Mouse (Mus musculus) kidney, adult 9 months (tissue): ENCODE measurements at regions not wholly inside any gene's neighbourhood (a gene's known extent, or its start where the extent isn't known, plus 50 kb on each side); places are given as distances from the start of the nearest gene placed in this dataset.
"Not testable (repeated sequence)": the region's sequence is repeated elsewhere in the genome, so short reads cannot be mapped to it uniquely, and the experiment has no call there.

Experiments
- DNase-seq: peaks from one replicate; pipeline ENCODE4 v3.0.0; 2022

DNA sequence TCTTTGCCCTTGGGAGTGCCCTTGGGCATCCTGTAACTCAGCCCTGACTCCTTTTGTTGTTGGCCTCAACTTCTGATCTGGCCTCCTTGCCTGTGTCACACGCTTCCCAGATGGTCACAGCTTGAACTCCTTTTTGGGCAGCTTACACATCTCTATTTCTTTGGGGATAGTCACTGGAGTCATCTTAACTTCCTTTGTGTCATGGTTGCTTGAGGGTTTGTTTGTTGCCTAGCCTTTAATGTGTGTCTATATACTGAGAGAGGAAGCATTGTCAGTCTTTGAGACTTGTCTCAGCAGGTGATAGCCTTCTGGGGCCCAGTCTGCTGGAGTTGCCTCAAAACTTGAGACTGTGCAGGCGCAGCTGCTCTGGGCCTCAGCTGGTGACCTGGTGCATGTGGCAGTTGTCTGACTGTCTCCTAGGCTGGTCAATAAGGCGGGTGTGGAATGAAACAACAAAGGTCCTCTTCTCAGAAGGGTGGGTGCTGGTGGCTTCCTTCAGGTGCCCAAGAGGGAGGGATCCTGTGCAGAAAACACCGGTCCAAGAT lies 157.5 kb downstream of the Tpra1 start:
- DNase-seq, result no peak

DNA sequence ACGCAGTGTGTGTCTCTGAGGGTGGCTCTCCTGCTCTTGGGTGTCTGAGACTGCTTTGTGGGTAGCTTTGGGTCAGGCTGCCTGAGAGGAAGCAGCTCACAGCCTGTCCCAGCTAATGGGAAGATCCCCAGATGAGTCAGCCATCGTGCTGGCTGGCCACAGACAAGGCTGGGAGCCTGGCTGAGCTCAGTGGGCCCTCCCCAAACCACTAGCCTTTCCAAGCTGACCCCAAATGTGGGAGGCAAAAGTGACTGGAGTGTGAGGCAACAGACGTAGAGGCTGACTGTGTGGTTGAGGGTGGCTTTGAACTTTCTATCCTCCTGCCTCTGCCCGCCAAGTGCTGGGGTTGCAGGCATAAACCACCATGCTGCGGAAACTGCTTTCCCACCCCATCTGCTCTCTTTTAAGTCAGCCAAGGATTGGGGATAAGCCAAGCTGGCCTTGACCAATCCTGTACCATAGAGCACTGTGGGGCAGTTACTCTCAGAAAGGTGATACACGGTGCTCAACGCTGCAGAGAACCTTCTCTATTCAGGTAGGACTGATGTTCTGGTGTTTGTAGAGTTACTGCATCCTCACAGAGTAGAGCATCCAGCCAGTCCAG lies 163.0 kb downstream of the Tpra1 start:
- DNase-seq, result no peak

DNA sequence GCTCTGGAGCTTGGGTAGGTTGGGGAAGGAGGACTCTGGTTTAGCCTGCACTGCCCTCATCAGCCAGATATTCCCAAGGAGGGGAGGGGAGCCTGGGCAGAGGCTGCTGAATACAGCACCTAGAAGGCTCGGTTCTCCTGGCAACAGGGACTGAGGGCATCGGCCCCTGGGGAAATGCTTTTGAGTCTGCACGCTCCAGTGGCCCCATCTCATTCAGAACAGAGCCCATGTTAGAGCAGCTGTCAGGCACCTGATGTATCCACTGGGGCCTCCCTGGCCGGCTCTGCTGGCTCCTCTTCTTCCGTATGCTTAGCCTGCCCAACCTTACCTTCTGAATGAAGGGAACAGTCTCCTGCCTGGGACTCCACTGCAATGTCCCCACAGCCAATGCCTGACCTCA lies 164.5 kb downstream of the Tpra1 start:
- no peak for DNase-seq

DNA sequence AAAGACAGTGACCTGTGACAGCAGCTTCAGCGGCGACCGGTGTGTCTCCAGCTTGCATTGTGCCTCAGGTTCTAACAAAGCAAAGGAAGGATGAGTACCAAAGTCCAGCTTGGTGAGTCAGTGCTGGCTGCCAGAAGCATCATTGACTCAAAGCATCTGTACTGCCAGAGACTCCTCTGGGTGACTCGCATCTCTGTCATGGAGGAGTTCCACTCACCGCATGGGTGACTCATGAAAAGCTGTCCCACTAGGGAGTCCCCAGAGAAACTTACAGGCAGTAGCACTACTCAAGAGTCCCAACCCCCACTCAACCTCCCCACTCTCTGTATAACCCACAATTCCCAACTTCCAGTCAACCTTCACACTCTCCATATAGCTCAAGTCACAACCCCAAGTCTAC lies 166.2 kb downstream of the Tpra1 start:
- DNase-seq, result no peak

DNA sequence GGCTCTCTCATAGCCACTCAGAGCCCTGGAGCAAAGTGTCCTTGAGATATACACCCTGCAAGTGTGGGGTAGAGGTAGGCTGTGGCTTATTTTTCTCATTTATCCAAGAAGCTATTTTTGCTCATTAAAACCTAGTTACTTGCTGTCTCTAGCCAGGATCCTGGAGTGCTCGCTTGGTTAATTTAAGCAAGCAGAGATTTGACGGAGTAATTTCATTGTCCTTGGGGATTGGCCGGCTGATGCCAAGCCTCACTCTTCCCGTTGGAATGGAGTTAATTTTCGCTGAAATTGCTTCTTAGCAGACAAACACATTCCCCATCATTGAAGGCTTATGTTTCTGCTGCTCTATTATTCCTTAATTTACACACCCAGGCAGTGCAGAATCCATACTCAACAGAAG lies 167.1 kb downstream of the Tpra1 start:
- no peak for DNase-seq

DNA sequence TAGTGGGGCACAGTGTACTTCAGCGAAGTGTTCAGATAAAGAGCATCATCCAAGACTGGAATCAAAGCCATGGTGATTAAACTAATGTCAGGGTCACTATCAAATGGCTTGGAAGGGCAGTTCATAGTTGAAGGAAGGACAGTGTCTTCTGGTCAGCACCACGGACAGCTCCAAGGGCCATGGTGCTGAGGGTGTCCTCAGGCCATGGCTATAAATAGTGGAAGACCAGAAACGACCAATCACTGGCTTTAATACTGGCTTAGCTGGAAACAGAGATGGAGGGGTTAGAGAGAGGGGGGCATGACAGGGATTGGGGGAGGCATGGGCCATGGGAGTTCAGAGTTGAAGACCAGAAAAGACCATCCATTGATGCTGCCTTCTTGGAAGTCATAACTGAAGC lies 168.0 kb downstream of the Tpra1 start:
- peak; percentile 42 for DNase-seq

DNA sequence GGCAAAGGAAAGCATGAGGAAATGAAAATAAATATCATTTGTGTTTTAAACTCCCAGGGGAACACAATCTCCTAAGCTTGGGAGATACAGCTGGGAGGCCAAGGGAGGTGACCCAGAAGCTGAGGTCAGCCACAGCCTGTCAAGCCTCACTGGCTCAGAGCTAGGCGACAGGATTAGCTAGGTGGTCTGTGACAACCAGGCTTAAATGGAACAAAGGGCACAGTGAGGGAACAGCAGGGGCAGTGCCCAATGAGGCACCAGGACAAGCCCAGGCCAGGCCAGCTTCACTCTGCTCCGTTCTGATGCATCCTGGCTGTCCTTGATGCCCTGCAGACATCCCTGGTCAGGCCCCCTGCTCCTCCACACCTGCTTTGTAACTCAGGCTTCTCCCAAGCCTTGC lies 169.7 kb downstream of the Tpra1 start:
- DNase-seq, result no peak

DNA sequence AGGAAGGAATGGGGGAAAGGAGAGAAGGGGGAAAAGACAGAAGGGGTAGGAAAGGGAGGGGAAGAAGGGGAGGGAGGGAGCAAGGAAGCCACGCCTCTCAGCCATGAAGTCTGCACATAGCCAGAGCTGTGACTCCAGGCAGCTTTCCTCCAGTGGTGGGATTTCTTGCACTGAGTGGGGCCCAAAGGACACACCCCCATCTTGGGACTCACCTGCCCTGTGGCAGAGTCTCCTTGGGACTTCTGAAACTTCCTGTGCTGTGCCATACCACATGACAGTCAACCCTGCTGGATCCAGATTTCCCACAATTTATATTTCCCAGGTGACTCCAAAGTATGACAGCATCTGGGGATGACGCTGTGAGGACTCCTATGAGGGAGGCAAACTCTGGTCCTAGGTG lies 170.5 kb downstream of the Tpra1 start:
- no peak for DNase-seq

DNA sequence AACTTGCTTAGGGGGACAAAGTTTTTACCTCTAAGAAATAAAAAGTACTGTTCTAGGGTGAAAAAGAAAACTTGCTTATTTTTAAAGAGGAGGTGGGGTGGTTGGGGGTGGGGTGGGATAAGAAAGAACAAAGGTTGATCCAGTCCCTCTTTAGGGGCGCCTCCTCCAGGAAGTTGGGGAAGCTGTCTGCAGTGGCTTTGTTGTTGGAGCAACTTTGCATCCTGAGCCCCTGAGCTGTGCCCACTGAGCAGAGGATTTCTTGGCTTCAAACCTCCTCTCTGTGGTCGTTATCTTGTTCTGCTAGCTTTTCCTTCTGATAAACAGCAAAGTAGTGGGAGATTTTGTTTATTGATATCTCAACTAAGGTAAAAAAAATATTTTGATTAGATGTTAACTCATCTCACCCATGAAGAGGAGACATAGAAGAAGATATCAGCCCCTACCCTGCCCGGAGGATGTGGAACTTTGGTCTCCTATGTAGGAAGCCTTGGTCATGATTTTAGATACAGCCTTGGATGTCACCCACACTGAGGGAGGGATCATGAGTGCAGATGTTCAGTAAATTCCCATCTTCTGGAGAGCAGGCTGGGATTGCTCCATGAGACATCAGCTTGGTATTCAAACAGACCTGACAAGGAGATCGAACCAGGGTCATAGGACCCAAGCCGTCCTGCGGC lies 179.7 kb downstream of the Tpra1 start:
- no peak for DNase-seq

DNA sequence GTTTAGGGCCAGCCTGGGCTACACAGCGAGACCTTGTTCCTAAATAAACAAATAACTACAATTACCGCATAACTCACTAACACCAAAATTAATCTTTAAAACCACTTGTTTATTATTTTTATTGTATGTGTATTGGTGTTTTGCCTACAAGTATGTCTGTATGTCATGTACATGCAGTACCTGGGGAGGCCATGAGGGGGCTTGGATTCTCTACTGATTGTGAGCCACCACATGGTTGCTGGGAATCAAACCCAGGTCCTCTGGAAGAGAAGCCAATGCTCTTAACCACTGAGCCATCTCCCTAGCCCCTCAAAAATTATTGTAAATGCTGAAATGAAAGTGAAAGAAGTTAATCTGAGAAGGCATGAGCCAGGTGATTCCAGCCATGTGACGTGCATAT lies 182.4 kb downstream of the Tpra1 start:
- no peak for DNase-seq

DNA sequence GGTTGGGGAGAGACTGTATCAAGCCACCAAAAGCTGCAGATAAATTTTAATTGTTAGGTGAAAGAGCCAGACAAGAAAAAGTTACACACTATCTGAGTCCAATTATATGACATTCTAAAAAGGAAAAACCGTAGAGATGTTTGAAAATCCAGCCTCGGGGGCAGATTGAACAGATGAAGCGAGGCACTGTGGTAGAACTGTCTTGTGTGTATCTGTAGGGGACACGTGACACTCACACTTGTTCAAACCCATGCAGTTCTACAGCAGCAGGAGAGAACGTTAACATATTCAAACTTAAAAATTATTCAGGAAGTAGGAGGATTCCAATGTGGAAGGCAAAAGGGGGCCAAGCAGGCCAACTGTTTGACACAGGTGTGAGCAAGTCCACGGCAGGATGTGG lies 183.1 kb downstream of the Tpra1 start:
- DNase-seq, result no peak

DNA sequence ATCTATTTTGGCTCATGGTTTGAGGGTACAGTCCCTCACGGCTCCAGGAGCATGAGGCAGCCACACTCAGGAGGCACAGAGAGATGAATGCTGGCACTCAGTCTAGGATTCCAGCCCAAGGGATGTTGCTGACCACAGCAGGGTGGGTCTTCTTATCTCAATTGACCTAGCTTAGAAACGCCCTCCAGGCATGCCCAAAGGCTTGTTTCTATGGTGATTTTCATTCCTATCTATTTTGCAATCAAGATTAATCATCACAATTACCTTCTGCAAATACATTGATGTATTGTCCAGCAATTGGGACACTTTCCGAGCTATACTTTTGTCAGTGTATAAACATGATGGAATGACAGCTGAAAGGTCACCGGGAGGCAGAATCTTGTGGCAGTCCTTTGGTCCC lies 185.6 kb downstream of the Tpra1 start:
- DNase-seq, result no peak

DNA sequence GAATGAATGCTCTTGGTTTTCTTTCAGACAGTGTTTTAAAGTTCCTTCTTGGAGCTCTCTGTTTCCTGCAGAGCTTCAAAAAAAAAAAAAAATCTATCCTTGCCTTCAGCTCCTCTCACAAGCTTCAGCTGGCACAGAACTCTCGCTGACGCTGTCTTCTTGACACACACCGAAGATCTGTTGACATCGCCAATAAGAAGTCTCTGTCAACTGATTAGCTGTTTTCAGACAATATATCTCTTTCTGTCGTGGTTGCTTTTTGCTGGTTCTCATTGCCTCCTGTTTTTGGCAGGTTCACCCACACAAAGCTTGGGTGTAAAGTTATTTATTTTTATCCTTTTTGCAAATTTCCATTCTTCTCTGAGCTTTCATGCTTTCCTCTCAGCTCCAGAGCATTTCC lies 188.0 kb downstream of the Tpra1 start:
- DNase-seq, result no peak

DNA sequence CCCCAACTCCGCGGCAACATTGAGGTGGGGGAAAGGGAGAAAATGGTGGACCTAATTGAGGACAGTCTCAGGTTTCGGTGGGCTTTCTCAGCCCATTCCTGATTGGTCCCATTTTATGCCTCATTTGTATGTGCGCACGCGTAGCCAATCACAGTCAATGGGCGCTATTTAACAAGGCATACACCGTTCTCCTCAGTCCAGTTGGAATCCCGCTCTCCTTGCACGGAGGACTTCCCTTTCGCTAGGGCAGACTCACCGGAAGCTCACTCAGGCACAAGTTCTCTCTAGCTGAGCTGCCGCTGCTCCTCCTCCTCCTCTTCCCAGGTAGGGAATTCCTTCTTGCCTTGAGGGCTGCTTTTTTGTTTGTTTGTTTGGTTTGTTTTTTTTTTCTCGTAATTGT lies 193.9 kb downstream of the Tpra1 start:
- no peak for DNase-seq

DNA sequence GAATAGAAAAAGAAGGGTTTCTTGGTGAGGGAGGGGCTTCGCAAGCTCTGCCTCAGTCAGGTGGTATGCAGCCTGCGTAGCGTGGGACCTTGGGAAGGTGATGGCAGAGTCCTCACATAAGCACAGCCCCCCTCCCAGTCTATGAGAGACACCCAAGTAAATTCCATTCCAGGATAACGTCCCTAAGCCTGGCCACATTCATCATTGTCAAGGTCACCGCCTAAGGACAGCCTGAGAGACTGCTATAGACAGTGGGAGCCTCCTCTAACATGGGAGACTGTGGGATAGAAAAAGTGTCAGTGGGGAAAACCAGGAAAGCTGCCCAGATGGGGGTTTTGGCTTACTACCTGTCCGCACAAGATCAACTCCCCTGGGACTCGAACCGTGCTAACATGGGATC lies 195.5 kb downstream of the Tpra1 start:
- no peak for DNase-seq

DNA sequence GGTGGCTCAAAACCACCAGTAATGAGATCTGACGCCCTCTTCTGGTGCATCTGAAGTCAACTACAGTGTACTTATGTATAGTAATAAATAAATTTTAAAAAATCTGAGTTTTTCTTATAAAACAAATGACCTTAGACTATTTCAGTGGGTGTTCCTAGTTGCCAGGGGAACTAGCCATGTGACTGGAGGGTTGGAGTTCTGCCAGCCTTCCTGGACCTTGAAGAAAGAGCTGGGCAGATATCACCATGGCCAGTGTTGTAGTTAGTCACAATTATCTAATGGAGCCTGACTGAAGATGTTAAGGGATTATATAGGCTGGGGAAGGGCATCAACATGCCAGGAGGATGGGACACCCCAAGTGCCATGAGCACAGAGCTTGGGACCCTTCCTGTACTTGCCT lies 217.2 kb downstream of the Tpra1 start:
- DNase-seq, result no peak

DNA sequence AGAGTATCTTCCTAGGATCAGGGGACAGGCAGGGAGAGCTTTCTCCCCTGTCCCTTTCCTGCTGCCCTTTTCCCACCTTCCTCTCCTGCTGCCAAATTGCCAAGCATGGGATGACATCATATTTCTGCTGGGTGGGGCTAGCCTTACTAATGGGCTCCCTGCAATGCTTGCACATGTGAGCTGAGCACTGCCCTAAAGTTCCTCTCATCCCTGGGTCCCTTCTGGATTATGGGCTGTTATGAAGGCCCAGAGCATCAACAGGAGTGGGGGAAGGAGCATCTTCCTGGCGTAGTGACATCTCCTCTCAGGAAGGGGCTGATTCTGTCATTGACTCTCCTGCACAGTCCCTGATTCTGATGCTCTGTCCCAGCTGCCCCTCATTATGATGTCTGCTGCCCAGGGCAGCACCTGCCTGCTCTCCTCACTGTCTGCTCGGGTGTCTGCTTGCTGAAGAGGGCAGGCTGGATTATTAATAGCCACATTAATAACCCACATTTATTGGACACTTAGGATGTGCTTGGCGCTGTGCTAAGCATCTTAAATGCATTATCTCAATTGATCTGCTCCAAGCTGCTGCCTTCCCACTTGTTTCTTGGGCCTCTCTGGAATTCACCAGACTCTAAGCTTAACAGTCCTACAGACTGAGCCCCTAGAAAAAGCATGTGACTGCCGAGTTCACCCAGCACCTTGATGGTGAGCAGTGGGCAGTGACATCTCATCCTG lies 219.1 kb downstream of the Tpra1 start:
- DNase-seq, result no peak

DNA sequence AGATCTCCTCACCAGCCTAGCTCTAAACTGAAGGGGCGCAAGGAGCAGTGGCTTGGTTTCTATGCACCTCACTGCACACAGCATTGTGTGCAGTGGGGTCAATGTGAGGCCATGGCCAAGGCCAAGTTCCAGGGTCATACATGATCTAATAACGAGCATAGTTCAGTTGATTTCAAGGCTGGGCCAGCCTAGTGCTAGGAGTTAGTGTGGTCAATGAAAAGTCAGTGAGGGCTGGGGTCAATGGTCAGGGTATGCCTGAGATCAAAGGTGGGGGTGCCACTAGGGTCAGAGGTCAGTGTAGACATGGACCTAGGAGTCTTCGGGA lies 219.7 kb downstream of the Tpra1 start:
- no peak for DNase-seq

DNA sequence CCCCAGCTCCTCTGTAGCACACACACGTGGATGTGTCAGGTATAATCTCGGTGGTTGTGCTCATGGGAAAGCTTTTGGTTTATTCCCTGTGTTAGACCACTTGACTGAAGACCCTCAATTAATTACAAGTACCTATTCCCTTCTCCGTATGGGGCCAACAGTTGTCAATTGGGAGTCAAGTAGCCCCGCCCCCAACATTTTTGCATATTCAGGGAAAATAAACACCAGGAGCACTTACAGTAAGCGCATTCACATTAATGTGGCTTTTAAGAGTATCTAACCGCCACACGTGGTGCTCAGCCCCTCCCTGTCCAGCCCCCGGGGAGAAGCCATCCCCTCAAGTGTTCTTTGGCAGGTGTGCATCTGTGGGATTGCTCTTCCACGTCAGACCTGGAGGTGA lies 223.9 kb downstream of the Tpra1 start:
- DNase-seq, result no peak

DNA sequence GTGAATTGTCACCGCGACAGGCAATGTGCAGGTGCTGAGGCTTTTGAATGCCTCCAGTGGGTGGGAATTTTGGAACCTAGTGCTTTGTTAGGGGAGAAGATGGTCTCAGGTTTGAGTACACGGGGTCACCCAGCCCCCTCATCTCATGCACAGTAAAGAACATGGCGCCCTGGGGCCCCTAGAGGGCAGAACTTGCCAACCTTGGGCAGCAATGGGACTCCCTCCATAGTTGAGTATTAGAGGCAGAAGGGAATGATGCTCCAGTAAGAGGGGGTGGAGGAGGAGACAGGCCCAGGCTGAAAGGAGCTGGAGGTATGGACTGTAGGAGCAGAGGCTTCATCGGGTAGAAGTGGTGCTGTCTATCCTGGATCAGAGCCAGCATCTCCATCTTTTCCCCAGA lies 226.1 kb downstream of the Tpra1 start:
- not testable (repeated sequence) for DNase-seq

DNA sequence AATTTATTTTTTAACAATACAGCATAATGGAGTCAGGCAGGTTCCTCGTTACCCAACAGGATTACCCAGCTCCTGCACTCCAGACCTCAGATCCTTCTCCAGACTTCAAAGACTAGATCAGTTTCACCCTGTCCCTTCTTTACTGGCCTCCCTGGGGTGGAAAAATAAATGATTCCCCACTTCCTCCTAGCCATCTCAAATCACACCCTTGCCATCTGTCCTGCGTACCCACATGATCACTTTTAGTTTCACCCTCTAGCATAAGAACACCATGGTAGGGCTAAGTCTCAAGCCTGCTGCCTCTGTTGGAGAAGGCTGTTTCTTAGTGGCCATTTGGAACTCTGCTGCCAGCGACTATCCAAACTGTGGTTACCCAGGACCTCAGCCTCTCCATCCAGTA lies 222.0 kb downstream of the Plxna1 start:
- no peak for DNase-seq

DNA sequence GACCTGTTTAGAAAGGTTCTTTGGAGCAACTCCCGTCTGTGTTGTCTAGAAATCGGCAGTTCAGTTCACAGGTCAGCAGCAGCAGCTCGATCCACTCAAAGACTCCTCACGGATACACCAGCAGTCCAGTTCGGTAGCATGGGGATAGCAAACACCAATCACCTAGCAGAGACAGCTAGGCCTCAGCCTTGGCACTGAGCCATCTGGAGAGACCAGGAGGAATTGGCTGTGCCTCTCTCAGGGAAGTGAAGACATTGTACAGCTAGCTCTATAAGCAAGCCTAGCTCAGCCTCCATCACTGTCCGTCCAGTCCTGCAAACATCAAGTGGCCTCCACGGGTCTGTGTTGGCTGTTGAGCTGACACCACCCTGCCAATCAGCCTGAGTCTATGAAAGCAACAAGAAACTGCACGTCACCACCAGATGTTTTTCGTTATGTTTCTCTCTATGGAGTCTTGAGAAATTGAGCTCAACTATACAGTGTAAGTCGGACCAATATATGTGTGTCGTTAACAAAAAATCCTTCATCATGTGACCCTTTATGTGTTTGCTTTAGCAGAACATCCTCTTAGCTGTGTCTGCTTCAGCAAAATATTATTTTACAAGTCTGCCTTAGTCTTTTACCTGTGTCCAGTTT lies 209.3 kb downstream of the Plxna1 start:
- no peak for DNase-seq

DNA sequence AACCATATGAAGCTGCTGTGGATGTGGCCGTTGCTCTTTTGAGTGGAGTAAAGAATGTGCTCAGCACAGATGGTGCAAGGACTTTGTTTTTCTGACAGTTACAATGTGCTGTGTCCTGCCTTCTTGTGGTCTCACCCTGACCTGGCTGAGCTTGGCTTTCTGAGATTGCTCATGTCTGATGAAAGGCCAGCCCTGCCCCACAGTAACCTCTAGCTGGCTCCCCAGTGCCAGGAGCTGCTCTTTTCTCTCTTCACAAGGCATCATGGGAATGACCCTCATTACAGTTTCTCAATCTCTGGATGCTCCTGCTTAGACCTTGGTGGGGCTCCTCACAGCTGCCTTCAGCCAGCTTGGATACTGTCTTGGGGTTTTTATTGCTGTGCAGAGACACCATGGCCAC lies 204.9 kb downstream of the Plxna1 start:
- DNase-seq, result no peak

DNA sequence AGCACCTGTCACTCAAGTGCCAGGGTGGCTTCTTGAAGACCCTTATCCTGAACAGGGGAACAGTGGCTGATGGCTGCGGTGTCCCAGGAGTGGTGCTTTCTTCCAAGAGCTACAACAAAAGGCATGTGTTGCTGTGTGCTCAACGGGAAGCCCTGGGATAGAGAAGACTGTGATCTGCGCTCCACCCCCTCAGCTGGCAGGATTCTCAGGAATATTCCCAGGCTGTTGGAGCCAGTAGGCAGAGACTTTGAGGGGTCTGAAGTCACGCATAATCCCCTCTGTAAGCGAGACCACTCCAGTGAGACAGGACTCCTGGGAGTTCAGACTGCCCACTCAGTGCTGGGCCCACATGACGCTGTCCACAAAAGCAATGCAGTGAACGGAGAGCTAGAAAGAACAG lies 202.4 kb downstream of the Plxna1 start:
- DNase-seq, result no peak
